Mouse (Mus musculus): ENCODE measurements around the gene Lamc1.

GRCm38 (mm10) chr1:153268306-153268705, 64.3 kb downstream of the Lamc1 start:
- TF ChIP-seq CTCF (IDR thresholded peaks at IDR 0.05; ENCODE audit: borderline replicate concordance, control insufficient read depth, extremely low read depth, insufficient read depth, low read length, poor library complexity): no peak
- no peak for TF ChIP-seq POLR2A (IDR thresholded peaks at IDR 0.05; ENCODE audit: control insufficient read depth, extremely low read depth, insufficient read depth, low read length, poor library complexity)

Data from thymus, adult 2 months (tissue).